Mouse (Mus musculus) urinary bladder, postnatal 4 days (tissue): ENCODE measurements around the gene Unc13d.
"Not testable (repeated sequence)": the region's sequence is repeated elsewhere in the genome, so short reads cannot be mapped to it uniquely, and the experiment has no call there.

ENCODE experiments used
- DNase-seq, 2 experiments: peaks; one replicate each; pipeline ENCODE4 v3.0.0; 2021 to 2022; ENCODE audit warnings: low spot score in 2 of 2

Unc13d gene

DNA sequence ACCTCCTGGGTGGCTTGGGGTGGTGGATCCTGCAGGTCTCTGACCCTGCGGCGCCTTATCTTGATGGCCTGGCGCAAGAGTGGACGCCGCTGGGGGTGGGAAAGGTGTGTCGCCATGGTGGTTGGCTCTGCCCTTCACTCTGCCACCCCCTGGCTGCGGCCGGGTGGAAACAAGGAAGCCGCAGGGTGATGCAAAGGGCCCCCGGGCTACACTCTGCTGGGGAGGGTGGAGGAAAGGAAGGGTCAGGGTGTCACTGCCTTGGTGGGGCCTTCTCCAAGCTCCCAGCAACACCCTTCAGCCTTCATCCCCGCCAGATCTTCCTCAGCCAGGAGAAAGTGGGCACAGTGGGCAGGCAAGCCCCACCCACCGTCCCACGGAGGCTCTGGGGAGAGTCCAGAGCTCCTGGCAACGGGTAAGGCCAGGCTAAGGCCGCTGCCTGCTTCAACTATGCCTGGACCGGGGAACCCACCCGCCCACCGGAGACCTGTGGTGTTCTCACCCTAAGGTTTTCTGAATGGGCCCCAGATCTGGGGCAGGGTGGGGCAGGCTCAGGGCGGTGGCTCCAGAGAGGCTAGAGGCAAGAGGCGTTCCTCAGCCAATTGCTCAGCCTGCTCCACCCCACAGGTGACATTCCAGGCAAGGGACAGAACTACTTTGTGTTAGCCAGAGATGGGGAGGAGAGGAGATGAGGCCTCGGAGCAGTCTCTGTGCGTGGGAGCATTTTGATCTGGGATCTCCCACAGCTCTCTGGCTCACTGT, at the start of gene Unc13d:
Unc13d (minus strand) TSS at position 516 of the 759 bp plus-strand sequence.
- DNase-seq, result no peak

DNA sequence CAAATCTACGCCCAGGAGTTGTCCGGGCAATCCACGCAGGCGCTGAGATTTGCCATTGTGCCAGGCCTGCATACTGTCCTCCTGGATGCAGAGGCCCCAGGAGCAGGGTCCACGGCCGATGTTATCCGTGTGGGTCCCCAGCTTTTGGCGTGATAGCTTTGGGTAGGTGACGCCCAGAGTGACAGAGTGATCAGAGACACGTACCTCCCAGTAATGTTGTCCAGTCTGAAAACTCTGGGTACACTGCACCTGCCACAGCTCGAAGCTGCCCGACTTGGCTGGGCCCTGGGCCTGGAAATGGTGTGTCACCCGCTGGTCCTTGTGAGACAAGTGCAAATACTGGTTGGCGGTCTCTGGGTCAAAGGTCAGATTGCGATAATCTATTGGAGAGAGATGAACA, 48.5 kb upstream of the Unc13d start:
- DNase-seq, result no peak

DNA sequence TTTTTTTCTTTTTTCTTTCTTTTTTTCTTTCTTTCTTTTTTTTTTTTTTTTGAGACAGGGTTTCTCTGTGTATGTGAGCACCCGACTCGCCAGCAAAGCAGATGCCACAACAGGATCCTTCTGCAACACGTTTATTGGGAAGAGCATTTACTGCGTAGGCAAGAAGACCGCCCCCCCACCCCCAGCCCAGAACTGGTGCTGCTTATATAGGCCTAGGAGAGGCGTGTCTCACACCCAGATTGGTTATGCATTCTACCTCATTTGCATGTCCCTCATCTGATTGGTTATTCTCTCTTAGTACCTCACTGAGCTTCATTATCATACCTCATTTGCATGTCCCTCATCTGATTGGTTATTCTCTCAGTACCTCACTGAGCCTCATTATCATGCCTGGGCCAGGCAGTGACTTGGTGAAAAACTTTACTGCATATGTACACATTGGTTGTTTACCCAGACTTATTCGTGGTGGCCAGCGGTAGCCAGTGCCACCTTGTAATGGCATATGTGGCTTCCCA, 44.0 kb upstream of the Unc13d start:
- not testable (repeated sequence) for DNase-seq

DNA sequence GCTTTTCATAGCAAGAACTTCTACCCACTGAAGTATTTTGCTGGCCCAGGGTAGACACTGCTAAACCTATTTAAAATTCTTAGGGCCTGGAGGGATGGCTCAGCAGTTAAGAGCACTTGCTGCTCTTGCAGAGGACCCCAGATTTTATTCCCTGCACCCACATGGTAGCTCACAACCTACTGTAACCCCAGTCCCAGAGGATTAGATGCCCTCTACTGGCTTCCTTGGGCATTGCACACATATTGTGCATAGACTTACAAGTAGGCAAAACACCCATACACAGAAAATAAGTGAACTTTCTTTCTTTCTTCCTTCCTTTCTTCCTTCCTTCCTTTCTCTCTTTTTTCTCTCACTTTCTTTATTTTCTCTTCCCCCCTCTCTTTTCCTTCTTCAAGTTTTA, 40.1 kb upstream of the Unc13d start:
- no peak for DNase-seq

DNA sequence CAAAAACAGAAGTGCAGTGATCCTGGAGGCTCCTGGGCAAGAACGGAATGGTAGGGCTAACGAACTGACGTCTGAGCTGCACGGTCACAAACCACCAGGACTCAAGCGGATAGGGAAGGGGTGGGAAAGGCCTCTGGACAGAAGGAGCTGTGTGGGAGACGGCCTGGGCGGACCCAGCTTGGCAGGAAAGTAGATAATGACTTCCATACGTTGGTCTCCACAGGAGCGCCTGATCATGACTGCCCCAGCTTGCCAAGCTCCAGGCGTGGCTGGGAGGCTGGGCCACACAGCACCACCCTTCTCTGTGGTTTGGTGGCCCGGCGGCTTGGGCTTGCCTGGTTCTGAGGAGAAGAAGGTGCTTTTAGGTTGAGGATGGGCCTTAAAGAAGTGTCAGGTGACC, 39.5 kb upstream of the Unc13d start:
- DNase-seq, result no peak

DNA sequence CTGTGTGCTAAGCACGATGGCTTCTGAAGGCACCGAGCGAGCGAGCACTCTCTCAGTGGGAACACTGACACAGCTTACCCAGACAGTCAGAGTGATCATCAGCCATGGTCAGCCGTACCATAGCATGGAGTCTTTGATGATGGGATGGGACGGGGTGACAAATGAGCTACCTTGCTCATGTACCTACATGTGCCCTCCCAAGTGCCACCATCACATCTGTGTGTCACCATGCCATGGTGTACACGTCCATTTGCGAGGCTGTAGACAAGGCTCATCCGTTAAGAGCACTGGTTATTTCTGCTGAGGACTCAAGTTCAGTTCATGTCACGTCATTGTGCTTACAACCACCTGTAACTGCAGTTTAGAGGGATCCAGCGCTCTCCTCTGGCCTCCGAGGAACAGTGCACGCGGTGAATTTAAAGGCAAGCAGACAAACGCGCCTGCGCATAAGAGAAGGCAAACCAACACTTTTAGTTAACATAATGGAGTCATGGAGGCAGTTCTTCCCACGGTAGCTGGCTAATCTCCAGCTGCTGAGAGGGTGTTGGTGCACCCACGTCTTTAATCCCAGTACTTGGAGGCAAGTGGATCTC, 33.9 kb upstream of the Unc13d start:
- no peak for DNase-seq

DNA sequence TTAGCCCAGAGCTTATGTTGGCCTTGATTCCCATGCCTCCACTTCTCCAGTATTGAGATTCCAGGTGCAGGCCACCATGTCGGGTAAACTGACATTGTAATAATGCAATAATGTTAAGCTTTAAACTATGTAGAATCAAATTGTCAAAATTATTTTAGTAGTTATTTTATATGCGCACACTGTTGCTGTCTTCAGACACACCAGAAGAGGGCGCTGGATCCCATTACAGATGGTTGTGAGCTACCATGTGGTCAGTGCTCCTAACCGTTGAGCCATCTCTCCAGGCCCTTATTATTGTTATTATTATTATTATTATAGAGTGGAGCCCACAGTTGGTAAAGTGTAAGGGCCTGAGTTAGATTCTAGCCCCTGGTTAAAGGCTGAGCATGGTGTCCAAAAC, 33.3 kb upstream of the Unc13d start:
- no peak for DNase-seq

DNA sequence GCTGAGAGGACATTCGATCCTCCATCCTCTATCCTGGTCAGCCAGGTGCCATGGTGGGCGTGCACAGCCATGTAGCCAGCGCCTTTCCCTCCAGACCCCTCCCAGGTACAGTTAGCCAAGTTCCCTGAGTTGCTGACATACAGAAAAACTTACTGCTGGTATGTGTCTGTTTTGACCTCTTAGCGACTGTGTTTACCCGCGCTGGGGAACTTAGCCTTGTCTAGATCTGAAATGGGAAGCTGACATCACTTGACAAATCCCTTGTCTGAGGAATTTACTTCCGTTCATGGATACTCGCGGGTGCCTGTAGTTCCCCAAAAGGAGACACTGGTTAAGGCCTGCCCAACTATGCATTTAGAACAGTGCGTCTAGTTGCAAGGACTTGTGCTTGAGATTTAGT, 32.8 kb upstream of the Unc13d start:
- DNase-seq, result no peak

DNA sequence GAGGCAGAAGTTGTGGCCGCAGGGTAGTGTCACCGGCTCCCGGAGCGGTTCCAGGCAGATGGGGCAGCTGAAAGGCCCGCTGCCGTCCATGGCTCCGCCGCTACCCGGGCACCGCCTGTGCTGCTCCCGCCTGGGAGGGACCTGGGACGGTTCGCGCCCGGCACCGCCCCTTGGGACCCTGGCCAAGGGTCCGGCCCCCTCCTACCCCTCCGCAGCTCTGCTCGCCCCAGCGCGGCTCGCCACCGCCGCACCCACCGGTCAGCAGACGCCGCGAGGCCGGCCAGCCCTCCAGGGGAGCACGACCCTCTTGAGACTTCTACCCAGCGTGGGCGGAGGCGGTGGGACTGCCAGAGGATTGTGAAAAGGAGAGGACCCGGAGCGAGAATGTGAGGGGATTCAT, 32.4 kb upstream of the Unc13d start:
- peak; percentile 78 to 88 for DNase-seq

DNA sequence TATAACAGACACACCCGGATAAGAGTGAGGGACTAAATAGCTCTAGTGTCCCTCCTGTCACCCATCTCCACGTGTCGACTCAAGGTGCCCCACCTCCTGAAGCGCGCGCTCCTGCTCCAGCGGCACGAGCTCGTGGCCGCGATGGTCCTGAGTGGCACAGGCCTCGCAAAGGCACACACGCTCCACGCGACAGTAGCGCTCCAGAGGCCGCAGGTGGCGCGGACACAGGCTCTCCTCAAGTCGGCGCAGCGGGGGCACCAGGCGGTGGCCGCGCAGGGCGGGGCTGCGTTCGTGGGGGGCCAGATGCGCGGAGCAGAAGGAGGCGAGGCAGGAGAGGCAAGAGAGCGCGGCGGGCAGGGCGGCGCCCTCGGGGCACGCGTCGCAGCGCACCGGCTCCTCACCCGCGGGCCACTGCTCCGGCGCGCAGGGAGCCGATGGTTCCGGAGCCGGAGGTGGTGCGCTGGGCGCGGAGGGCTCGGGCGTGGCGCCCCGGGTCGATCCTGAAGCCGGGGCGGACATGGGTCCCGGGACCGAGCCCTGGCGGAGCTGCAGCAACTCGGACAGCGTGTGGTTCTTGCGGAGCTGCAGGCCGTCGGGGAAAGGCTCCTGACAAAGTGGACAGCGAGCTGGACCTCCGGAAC, 31.8 kb upstream of the Unc13d start:
- DNase-seq, result peak in 1 of 2 experiments; percentile 36

DNA sequence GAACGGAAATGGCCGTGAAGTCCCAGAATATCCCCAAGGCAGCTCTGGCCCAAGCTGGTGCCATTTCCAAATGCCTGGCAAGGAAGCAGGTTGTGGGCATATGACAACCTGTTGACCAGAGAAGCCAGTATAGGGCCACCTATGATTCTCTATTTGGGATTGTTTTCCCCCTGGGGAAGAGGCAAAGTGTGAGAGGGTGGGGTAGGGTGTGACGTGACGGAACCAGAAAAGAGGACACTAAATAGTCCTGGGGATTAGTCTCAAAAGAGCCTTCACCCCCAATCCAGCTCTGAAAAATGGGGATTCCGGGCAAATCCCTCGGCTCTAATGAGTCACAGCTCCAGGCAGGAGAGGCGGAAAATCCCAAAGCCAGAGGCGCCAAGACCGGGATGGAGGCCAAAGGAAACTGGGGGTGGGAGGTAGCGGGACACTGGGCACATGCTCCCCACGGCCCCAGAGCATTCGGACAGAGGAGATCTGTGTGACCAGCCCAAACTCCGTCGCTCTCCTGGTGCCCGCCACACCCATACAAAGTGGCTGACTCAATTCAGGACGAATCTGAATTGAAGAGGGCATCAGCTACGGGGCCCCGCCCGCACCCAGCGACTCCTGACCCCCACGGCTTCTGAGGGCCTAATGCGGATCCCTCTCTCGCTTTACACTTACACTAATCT, 30.8 kb upstream of the Unc13d start:
- peak in 1 of 2 experiments; percentile 45 for DNase-seq

DNA sequence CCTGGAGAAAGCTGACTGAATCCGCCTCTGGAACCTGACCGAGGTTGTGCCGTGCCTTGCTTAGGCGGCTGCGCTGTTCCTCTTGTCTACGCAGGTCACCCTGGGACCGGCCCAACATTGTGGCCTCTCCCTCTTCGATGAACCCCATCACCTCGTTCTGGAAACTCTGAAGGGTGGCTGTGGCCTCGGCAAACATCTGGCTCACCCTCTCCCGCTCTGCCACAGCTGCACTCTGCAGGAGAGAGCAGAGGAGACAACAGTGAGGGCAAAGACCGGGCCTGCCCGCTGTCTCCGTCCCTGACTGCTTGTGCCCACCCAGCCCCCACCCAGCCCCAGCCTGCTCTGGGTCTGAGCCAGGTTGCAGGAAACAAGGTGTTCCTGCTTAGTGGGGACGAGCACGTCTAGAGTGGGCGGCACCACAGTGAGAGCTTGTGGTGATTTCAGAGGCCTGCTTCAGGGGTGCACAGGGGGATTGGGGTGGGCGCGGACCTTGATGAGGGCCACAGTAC, 30.1 kb upstream of the Unc13d start:
- DNase-seq, result peak in 1 of 2 experiments; percentile 24

DNA sequence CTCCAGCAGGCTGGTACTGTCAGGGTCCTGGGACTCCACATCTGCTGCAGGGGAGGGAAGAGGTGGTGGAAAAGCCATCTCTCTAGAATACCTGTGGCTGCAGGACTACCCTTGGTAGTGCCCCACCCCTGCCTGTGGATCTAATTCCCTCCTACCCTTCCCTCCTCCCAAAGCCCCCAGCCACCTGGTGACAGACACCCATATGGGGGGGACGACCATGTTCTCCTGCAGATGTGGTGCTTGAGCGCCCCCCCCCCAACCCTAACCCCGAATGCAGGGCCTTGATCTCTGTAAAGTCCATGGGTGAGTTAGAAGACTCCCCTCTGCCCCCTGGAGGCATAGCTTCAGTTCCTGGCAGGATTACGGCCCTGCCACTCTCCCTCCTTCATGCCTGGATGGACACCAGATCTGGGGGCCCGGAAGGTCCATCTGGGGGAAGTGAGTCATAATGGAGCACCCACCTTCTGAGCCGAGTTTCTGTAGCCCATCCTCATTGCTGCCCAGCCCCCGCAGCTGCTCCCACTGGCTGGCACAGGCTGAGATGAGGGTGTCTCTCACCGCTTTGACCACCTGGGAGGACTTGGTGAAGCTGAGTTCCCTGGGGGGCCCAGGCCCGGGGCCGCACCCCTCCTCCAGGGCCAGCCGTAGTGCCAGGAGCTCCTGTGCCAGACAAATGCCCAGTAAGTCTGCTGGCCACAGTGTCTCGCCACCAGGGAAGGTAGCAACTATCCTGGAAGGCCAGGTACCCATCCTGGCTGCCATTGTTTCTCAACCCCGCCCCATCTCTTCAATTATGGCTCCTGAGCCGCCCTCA, 29.4 kb upstream of the Unc13d start:
- peak in 1 of 2 experiments; percentile 24 for DNase-seq

DNA sequence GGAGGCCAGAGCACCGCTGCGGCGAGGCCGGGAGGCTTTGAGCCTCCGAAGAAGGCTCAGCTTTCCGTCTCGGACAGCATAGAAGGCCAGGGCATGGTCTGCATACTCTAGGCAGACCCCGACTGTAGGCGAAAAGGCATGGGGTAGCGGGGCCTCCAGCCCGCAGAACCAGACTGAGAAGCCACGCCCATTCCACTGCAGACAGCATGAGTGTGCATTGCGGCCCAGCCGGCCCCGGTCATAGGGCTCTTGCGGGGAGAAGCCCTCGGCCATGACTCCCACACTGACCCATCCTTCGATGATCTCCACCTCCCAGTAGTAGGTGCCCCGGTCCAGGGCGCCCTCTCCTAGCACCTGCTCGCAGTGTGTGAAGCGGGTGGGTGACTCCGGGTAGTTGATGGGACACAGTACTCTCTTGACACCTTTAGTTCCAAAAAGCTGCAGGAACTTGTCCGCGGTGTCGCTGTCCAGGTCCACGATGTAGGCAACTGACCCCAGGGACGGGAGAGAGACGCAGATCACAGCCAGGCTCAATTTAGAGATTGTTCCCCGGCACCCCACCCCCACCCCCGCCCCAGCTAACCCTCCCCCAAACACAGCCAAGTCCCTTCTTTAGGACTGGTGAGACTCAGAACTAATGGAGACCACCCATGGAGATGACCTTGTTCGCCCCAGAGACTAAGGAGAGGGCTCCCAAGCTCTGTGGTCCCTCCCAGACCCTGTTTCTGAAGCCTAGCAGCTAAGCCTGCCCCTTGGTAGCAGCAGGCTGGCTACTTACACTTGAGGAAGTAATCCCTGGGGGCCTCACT, 28.6 kb upstream of the Unc13d start:
- peak in 1 of 2 experiments; percentile 23 for DNase-seq

DNA sequence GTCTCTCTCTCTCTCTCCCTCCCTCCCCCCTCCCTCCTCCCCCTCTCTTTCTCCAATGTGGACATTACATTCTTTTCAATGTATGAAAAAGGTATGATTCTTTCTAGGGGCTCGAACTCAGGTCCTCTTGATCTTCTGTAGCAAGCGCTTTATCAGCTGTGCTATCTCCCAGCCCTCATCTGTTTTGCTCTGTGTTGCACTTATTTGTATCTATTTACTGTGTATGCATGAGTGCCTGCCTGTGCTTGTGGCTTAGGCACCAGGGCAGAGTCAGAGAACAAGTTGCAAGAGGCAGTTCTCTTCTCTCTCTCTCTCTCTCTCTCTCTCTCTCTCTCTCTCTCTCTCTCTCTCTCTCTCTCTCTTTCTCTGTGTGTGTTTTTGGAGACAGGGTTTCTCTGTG, 27.3 kb upstream of the Unc13d start:
- no peak for DNase-seq

DNA sequence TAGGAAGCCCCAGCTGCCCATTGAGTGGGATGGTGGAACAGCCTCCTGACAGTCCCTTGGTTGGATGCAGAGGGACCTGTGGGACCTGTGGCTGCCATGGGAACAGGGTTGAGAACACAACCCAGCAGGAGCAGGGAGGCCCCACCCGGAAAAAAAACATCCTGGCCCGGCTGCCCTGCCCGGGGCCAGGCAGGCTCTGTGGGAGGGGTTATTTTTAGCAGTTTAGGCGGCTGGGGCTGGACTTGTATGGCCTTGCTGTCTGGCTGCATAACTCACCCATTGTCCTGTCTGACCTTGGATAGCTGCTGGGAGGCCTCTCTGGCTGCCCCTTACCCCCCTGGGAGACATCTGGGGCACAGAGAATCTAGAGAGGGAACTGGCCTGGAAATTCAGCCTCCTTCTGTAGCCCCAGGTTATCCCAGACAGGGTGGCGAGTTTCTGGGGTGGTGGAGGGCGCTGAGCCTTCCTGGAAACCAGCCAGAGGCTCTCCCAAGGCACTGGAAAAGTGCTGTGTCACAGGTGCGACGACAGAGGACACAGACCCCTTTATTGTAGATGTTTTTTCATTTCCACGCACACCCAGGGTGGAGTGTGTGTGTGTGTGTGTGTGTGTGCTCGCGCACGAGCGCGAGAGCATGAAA, 26.4 kb upstream of the Unc13d start:
- peak in 1 of 2 experiments; percentile 74 for DNase-seq

DNA sequence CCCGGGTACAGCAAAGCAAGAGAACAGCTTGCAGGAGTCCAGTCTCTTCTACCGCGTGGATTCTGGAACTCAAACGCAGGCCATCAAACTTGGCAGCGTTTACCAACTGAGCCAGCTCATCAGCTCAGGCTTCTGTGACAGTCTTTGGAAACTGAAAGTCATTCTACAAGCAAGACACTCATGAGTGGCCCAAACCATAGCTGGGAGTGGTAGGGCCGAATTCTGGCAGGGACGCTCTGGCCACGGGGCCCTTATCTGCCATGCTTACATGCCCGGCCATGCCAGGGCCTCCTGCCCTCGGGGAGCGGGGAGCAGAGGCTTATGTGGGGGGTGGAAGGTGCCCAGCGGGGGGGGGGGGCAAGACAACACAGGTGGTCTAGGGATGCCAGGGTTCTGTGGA, 25.8 kb upstream of the Unc13d start:
- DNase-seq, result peak in 1 of 2 experiments; percentile 22

DNA sequence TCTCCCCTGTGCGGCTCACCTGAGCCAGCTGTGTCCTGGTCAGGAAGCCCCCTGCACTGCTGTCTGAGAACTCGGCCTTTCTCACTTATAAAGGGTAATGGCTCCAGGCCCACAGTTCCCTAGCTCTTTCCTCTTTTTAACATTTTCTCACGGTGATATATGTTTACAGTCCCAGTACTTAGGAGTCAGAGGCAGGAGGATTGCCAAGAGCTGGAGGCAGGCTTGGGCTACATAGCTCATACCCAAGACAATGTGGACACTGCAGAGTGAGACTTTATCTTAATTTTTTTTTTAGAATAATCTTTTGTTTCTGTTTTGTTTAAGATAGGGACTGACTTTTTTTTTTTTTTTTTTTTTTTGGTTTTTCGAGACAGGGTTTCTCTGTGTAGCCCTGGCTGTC, 24.7 kb upstream of the Unc13d start:
- no peak for DNase-seq

DNA sequence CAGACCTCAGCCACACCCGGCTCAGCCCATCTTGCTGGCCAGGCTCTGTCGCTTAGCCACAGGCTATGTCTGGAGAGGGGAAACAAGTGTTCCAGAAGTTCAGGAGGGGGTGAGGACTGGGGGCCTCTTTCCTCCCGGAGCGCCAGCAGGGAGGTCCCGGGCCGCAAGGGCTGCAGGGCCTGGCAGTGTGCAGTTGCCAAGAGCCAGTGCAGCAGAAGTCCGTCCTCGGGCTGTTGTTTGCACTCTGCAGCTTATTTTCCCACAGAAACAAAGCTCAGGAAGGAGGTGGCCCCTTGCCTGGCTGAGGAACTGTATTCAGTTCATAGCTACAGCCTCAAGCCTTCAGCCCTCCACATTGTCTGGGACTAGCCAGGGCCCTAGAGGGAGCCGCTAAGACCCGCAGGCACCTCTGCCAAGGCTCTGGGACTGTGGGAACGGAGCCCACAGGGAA, 24.2 kb upstream of the Unc13d start:
- peak in 1 of 2 experiments; percentile 67 for DNase-seq

DNA sequence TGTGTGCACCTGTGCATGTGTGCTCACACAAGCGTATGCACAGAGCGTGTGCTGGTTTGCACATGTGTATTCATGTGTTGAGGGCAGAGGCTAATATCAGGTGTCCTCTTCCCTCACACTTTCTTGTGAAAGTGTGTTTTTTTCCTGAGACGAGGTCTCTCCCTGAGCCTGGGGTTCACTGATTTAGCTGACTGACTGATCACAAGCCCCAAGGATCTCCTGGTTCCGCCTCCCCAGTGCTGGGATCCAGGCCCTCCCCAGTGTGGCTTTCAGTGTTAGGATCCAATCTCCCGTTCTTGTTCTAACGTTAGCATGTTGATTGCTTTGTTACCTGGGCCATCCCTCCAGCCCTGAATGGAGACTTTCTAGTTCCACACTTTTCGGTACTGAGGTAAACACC, 23.1 kb upstream of the Unc13d start:
- no peak for DNase-seq
